Mouse (Mus musculus): ENCODE measurements around the gene Unk.

DNA sequence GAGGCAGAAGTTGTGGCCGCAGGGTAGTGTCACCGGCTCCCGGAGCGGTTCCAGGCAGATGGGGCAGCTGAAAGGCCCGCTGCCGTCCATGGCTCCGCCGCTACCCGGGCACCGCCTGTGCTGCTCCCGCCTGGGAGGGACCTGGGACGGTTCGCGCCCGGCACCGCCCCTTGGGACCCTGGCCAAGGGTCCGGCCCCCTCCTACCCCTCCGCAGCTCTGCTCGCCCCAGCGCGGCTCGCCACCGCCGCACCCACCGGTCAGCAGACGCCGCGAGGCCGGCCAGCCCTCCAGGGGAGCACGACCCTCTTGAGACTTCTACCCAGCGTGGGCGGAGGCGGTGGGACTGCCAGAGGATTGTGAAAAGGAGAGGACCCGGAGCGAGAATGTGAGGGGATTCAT is 80.0 kb downstream of the Unk start:
- TF ChIP-seq CTCF (IDR thresholded peaks at IDR 0.05; ENCODE audit: borderline replicate concordance, extremely low read depth, insufficient read depth, insufficient read length), result no peak
- TF ChIP-seq POLR2A (IDR thresholded peaks at IDR 0.05; ENCODE audit: borderline replicate concordance, extremely low read depth, insufficient read depth, insufficient read length, poor library complexity, severe bottlenecking), result no peak
